Mouse (Mus musculus): ENCODE results near the gene Mecp2. TPM values are rescaled to one million over a fixed set of nuclear protein-coding genes. Genes with fewer than 3 reads are reported as not detected.

Mecp2 gene
- polyA plus RNA-seq, 1 experiment from 2014 or later = 15.8 TPM

DNA sequence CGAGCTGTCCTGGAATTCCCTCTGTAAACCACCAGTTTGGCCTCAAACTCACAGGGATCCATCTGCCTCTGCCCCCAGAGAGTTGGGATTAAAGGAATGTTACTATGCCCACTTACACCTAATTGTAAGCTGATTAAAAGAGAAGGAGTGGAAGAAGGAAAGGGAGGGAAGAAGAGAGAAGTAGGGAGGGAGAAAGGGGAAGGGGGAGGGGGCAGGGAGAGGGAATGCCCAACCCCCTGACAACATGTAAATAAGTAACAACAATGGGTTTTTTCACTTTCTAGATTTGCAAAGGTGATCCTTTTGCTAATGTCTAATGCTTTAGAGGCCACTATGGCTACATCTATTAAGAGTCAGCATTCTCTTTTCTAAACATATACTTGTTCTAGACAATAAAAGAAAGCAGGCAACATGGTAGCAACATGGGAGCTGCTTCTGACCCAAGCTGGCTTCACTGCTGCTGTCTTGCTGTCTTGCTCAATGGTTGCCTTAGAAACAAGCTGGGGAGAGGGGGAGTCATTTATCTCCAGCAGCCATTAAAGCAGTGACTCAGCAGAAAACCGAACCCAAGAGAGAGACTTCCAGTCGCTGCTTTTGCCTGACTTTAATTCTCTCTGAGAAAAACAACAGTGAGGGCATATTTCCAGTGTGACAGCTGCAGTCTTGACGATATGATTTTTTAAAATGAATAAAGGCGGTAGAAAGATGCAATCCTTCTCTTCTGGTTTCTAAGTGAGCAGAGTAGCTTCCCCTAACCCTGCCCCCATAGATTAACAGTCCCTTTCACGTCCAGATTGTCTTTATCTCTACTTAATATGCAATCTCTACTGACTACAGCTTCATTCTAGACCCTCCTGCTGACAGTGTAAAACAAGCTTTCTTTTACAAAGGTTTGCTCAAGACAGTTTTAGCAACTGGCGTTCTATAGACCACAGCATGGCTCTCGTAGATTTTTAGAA, 136.0 kb downstream of the Mecp2 start:
- DNase-seq (ENCODE audit: low spot score) (peak; percentile 58), ATAC-seq (ENCODE audit: low FRiP score) (peak; percentile 87)
- H3K9ac ChIP-seq (ENCODE audit: low read depth, low read length) = no peak overlapping the region
- H3K4me2 ChIP-seq (replicated peaks; ENCODE audit: low read depth, low read length) = 0 out of 2 replicates have a peak overlapping the region, but pooled peaks have one; percentile 6
- H3K27me3 ChIP-seq (ENCODE audit: control insufficient read depth, insufficient read depth, low read length) = no peaks in the 10 kb centered on the region
- peak overlapping the region; percentile 62 for H3K27ac ChIP-seq (ENCODE audit: low read depth, low read length)
- no peaks in the 10 kb centered on the region for H3K9me3 ChIP-seq (ENCODE audit: control insufficient read depth, low read length)
- H3K4me1 ChIP-seq (replicated peaks; ENCODE audit: control insufficient read depth, insufficient read depth, low read length) = no peaks in the 10 kb centered on the region
- no peak overlapping the region for H3K4me3 ChIP-seq (ENCODE audit: low read depth, low read length)
- WGBS = 33% methylated on average over 8 of the region's 8 CpGs
- H3K36me3 ChIP-seq (ENCODE audit: control insufficient read depth, insufficient read depth, low read length) = no peaks in the 10 kb centered on the region

GRCm38 (mm10) chrX:73977783-73978182, 157.4 kb downstream of the Mecp2 start:
- ATAC-seq (ENCODE audit: low FRiP score) (no peak), DNase-seq (ENCODE audit: low spot score) (no peak)
- 78% methylated on average over 1 of the region's 1 CpGs for WGBS
- no peaks in the 10 kb centered on the region for H3K9me3 ChIP-seq (ENCODE audit: control insufficient read depth, low read length)
- no peak overlapping the region for H3K4me2 ChIP-seq (replicated peaks; ENCODE audit: low read depth, low read length)
- no peak overlapping the region for H3K27ac ChIP-seq (ENCODE audit: low read depth, low read length)
- no peaks in the 10 kb centered on the region for H3K36me3 ChIP-seq (ENCODE audit: control insufficient read depth, insufficient read depth, low read length)
- H3K9ac ChIP-seq (ENCODE audit: low read depth, low read length) = no peak overlapping the region
- H3K4me1 ChIP-seq (replicated peaks; ENCODE audit: control insufficient read depth, insufficient read depth, low read length) = no peaks in the 10 kb centered on the region
- no peaks in the 10 kb centered on the region for H3K27me3 ChIP-seq (ENCODE audit: control insufficient read depth, insufficient read depth, low read length)
- H3K4me3 ChIP-seq (ENCODE audit: low read depth, low read length) = no peak overlapping the region

MicroRNAs within 50 kb of the gene (microRNA counts, 519-probe panel; counts per million panel counts)
- microRNA mmu-miR-718 = not detected

Other genes with a start within 250 kb of the Mecp2 start
- gene Avpr2, start 243.3 kb downstream of the Mecp2 start, polyA plus RNA-seq (2014; fragmentation: Nextera tagmentation; extraction: Ambion mirVana) = 0.06 and 0.11 TPM in 2 replicates
- 26.3 and 35.9 TPM in 2 replicates for gene L1cam, start 239.3 kb downstream of the Mecp2 start, polyA plus RNA-seq (2014; fragmentation: Nextera tagmentation; extraction: Ambion mirVana)
- 0.99 and 2.3 TPM in 2 replicates for gene Arhgap4, start 213.5 kb downstream of the Mecp2 start, polyA plus RNA-seq (2014; fragmentation: Nextera tagmentation; extraction: Ambion mirVana)
- 117 and 126 TPM in 2 replicates for gene Naa10, start 213.4 kb downstream of the Mecp2 start, polyA plus RNA-seq (2014; fragmentation: Nextera tagmentation; extraction: Ambion mirVana)
- 17.5 and 18.7 TPM in 2 replicates for gene Renbp, start 204.5 kb downstream of the Mecp2 start, polyA plus RNA-seq (2014; fragmentation: Nextera tagmentation; extraction: Ambion mirVana)
- 72.9 and 77.2 TPM in 2 replicates for gene Hcfc1, start 169.0 kb downstream of the Mecp2 start, polyA plus RNA-seq (2014; fragmentation: Nextera tagmentation; extraction: Ambion mirVana)
- 27.4 and 31.6 TPM in 2 replicates for gene Irak1, start 111.4 kb downstream of the Mecp2 start, polyA plus RNA-seq (2014; fragmentation: Nextera tagmentation; extraction: Ambion mirVana)
- gene Opn1mw, start 7.9 kb downstream of the Mecp2 start, polyA plus RNA-seq (2014; fragmentation: Nextera tagmentation; extraction: Ambion mirVana) = not detected in 2 replicates
- gene Tex28, start 32.5 kb upstream of the Mecp2 start, polyA plus RNA-seq (2014; fragmentation: Nextera tagmentation; extraction: Ambion mirVana) = not detected in 2 replicates
- gene Tktl1, start 41.9 kb upstream of the Mecp2 start, polyA plus RNA-seq (2014; fragmentation: Nextera tagmentation; extraction: Ambion mirVana) = 0.20 TPM in 1 of 2 replicates, not detected in the other
- 181 and 196 TPM in 2 replicates for gene Flna, start 114.5 kb upstream of the Mecp2 start, polyA plus RNA-seq (2014; fragmentation: Nextera tagmentation; extraction: Ambion mirVana)
- 22.6 and 27.4 TPM in 2 replicates for gene Emd, start 119.3 kb upstream of the Mecp2 start, polyA plus RNA-seq (2014; fragmentation: Nextera tagmentation; extraction: Ambion mirVana)
- 724 and 770 TPM in 2 replicates for gene Rpl10, start 135.4 kb upstream of the Mecp2 start, polyA plus RNA-seq (2014; fragmentation: Nextera tagmentation; extraction: Ambion mirVana)
- gene Taz, start 146.5 kb upstream of the Mecp2 start, polyA plus RNA-seq (2014; fragmentation: Nextera tagmentation; extraction: Ambion mirVana) = 57.0 and 58.3 TPM in 2 replicates
- 4.5 TPM in 2 replicates for gene Dnase1l1, start 147.0 kb upstream of the Mecp2 start, polyA plus RNA-seq (2014; fragmentation: Nextera tagmentation; extraction: Ambion mirVana)
- 91.7 and 121 TPM in 2 replicates for gene Atp6ap1, start 161.7 kb upstream of the Mecp2 start, polyA plus RNA-seq (2014; fragmentation: Nextera tagmentation; extraction: Ambion mirVana)
- gene Gdi1, start 169.6 kb upstream of the Mecp2 start, polyA plus RNA-seq (2014; fragmentation: Nextera tagmentation; extraction: Ambion mirVana) = 490 and 535 TPM in 2 replicates
- gene Fam50a, start 177.7 kb upstream of the Mecp2 start, polyA plus RNA-seq (2014; fragmentation: Nextera tagmentation; extraction: Ambion mirVana) = 60.6 and 67.3 TPM in 2 replicates
- 19.2 and 22.3 TPM in 2 replicates for gene Plxna3, start 193.7 kb upstream of the Mecp2 start, polyA plus RNA-seq (2014; fragmentation: Nextera tagmentation; extraction: Ambion mirVana)
- gene Lage3, start 218.3 kb upstream of the Mecp2 start, polyA plus RNA-seq (2014; fragmentation: Nextera tagmentation; extraction: Ambion mirVana) = 103 and 105 TPM in 2 replicates
- gene Ubl4a, start 237.9 kb upstream of the Mecp2 start, polyA plus RNA-seq (2014; fragmentation: Nextera tagmentation; extraction: Ambion mirVana) = 68.6 and 69.9 TPM in 2 replicates
- 7.4 and 7.7 TPM in 2 replicates for gene Slc10a3, start 238.0 kb upstream of the Mecp2 start, polyA plus RNA-seq (2014; fragmentation: Nextera tagmentation; extraction: Ambion mirVana)

Measured in hindbrain, embryonic 11.5 days (tissue).